Mouse (Mus musculus) MEL (cell line): Measurements from ENCODE around the gene Ncoa7. TPM values are rescaled to one million over a fixed set of nuclear protein-coding genes. Genes with fewer than 3 reads are reported as not detected.

Experiments used
- DNase-seq: peaks from one replicate; pipeline ENCODE4 v3.0.0; 2011; ENCODE audit warnings: low read depth, low spot score
- H3K27ac ChIP-seq: 2 replicates; pipeline ENCODE4 v1.5.1; 2012; ENCODE audit warnings: low read depth, mild to moderate bottlenecking, control low read depth, low read length, moderate library complexity; ENCODE audit not compliant: control insufficient read depth
- H3K27me3 ChIP-seq, 2 experiments: fragments of 150-350 bp in 1 of 2; sonication (generic) in 1 of 2; 2 replicates each; pipeline ENCODE4 v1.6.1; 2012; ENCODE audit warnings: low read length in 2 of 2, mild to moderate bottlenecking in 2 of 2, improper control_type of control experiment in 1 of 2, moderate library complexity in 1 of 2; ENCODE audit not compliant: insufficient read depth in 2 of 2, control insufficient read depth in 1 of 2
- H3K36me3 ChIP-seq, 2 experiments: 2 replicates each; pipeline ENCODE4 v1.6.1; 2012 to 2014; ENCODE audit warnings: low read length in 2 of 2, improper control_type of control experiment in 1 of 2, inconsistent platforms in 1 of 2, mild to moderate bottlenecking in 1 of 2; ENCODE audit not compliant: insufficient read depth in 2 of 2, control insufficient read depth in 1 of 2
- H3K4me1 ChIP-seq, 2 experiments: fragments of 150-350 bp in 1 of 2; sonication (generic) in 1 of 2; 2 replicates each; pipeline ENCODE4 v1.6.1; 2012; ENCODE audit warnings: low read length in 2 of 2, improper control_type of control experiment in 1 of 2, mild to moderate bottlenecking in 1 of 2; ENCODE audit not compliant: insufficient read depth in 2 of 2, control insufficient read depth in 1 of 2
- H3K4me3 ChIP-seq, 2 experiments: fragments of 150-350 bp in 1 of 2; sonication (generic) in 1 of 2; 2 replicates each; pipeline ENCODE4 v1.5.1; 2012; ENCODE audit warnings: low read depth in 2 of 2, low read length in 2 of 2, mild to moderate bottlenecking in 2 of 2, moderate library complexity in 2 of 2, control low read depth in 1 of 2, improper control_type of control experiment in 1 of 2; ENCODE audit not compliant: control insufficient read depth in 1 of 2, insufficient read depth in 1 of 2
- H3K79me2 ChIP-seq: 2 replicates; pipeline ENCODE4 v1.6.1; 2012; ENCODE audit warnings: mild to moderate bottlenecking, low read length, moderate library complexity; ENCODE audit not compliant: control insufficient read depth, poor library complexity, insufficient read depth
- H3K9ac ChIP-seq: 2 replicates; pipeline ENCODE4 v1.6.1; 2012; ENCODE audit warnings: low read depth, mild to moderate bottlenecking, control low read depth, low read length, moderate library complexity; ENCODE audit not compliant: control insufficient read depth, poor library complexity, severe bottlenecking
- H3K9me3 ChIP-seq: fragments of 150-350 bp; sonication (generic); replicated peaks from 2 replicates; pipeline ENCODE4 v1.6.1; 2012; ENCODE audit warnings: mild to moderate bottlenecking, low read length, improper control_type of control experiment, moderate library complexity; ENCODE audit not compliant: insufficient read depth
- BHLHE40 ChIP-seq: IDR thresholded peaks from 2 replicates; pipeline ENCODE4 v1.6.1; 2012; ENCODE audit warnings: low read depth, mild to moderate bottlenecking, inconsistent platforms, low read length, improper control_type of control experiment, borderline replicate concordance
- CHD1 ChIP-seq: IDR thresholded peaks from 2 replicates; pipeline ENCODE4 v1.6.1; 2012; ENCODE audit warnings: low read depth, mild to moderate bottlenecking, inconsistent platforms, low read length, improper control_type of control experiment
- ELF1 ChIP-seq: IDR thresholded peaks from 2 replicates; pipeline ENCODE4 v1.6.1; 2014; ENCODE audit warnings: low read depth, mild to moderate bottlenecking, inconsistent platforms, low read length, improper control_type of control experiment, moderate library complexity
- ETS1 ChIP-seq: IDR thresholded peaks from 2 replicates; pipeline ENCODE4 v1.6.1; 2012; ENCODE audit warnings: low read depth, mild to moderate bottlenecking, inconsistent platforms, low read length, improper control_type of control experiment, moderate library complexity
- GABPA ChIP-seq: IDR thresholded peaks from 2 replicates; pipeline ENCODE4 v1.6.1; 2012; ENCODE audit warnings: low read depth, mild to moderate bottlenecking, inconsistent platforms, low read length, improper control_type of control experiment, moderate library complexity
- GATA1 ChIP-seq: IDR thresholded peaks from 2 replicates; pipeline ENCODE4 v1.6.1; 2011; ENCODE audit warnings: low read depth, low read length, improper control_type of control experiment
- HCFC1 ChIP-seq: IDR thresholded peaks from 2 replicates; pipeline ENCODE4 v1.6.1; 2012; ENCODE audit warnings: low read depth, mild to moderate bottlenecking, inconsistent platforms, low read length, improper control_type of control experiment, moderate library complexity
- MAZ ChIP-seq: IDR thresholded peaks from 2 replicates; pipeline ENCODE4 v1.6.1; 2012; ENCODE audit warnings: low read depth, mild to moderate bottlenecking, inconsistent platforms, low read length, improper control_type of control experiment
- MXI1 ChIP-seq: IDR thresholded peaks from 2 replicates; pipeline ENCODE4 v1.6.1; 2011; ENCODE audit warnings: mild to moderate bottlenecking, low read depth, low read length, improper control_type of control experiment
- NELFE ChIP-seq: IDR thresholded peaks from 2 replicates; pipeline ENCODE4 v1.6.1; 2011; ENCODE audit warnings: low read depth, low read length, improper control_type of control experiment
- POLR2A ChIP-seq, 2 experiments: IDR thresholded peaks; 2 replicates each; pipeline ENCODE4 v1.6.1; 2011 to 2012; ENCODE audit warnings: low read length in 2 of 2, mild to moderate bottlenecking in 2 of 2, control low read depth in 1 of 2, improper control_type of control experiment in 1 of 2, low read depth in 1 of 2, moderate library complexity in 1 of 2; ENCODE audit not compliant: control insufficient read depth in 1 of 2, insufficient read depth in 1 of 2, poor library complexity in 1 of 2
- POLR2AphosphoS2 ChIP-seq: IDR thresholded peaks from 2 replicates; pipeline ENCODE4 v1.6.1; 2011; ENCODE audit warnings: low read length, improper control_type of control experiment
- POLR2AphosphoS5 ChIP-seq: IDR thresholded peaks from 2 replicates; pipeline ENCODE4 v1.6.1; 2012; ENCODE audit warnings: low read depth, borderline replicate concordance, mild to moderate bottlenecking, inconsistent platforms, low read length, moderate library complexity, mixed read lengths
- RAD21 ChIP-seq: IDR thresholded peaks from 2 replicates; pipeline ENCODE4 v1.6.1; 2011; ENCODE audit warnings: mild to moderate bottlenecking, low read depth, low read length, improper control_type of control experiment
- RCOR1 ChIP-seq: IDR thresholded peaks from 2 replicates; pipeline ENCODE4 v1.6.1; 2012; ENCODE audit warnings: low read depth, mild to moderate bottlenecking, inconsistent platforms, low read length, improper control_type of control experiment
- SMC3 ChIP-seq: IDR thresholded peaks from 2 replicates; pipeline ENCODE4 v1.6.1; 2011; ENCODE audit warnings: low read depth, low read length, improper control_type of control experiment
- TAL1 ChIP-seq: IDR thresholded peaks from 2 replicates; pipeline ENCODE4 v1.6.1; 2012; ENCODE audit warnings: mild to moderate bottlenecking, inconsistent platforms, low read length, moderate library complexity, mixed read lengths
- TBP ChIP-seq: IDR thresholded peaks from 2 replicates; pipeline ENCODE4 v1.8.0; 2011; ENCODE audit warnings: low read depth, low read length, improper control_type of control experiment
- TCF12 ChIP-seq: IDR thresholded peaks from 2 replicates; pipeline ENCODE4 v1.6.1; 2014; ENCODE audit warnings: low read depth, mild to moderate bottlenecking, inconsistent platforms, low read length, improper control_type of control experiment, moderate library complexity
- USF1 ChIP-seq: IDR thresholded peaks from 2 replicates; pipeline ENCODE4 v1.6.1; 2014; ENCODE audit warnings: low read depth, mild to moderate bottlenecking, inconsistent platforms, low read length, improper control_type of control experiment, moderate library complexity
- USF2 ChIP-seq, 2 experiments: IDR thresholded peaks; 2 replicates each; pipeline ENCODE4 v1.6.1; 2011 to 2012; ENCODE audit warnings: improper control_type of control experiment in 2 of 2, low read length in 2 of 2, borderline replicate concordance in 1 of 2, inconsistent platforms in 1 of 2, low read depth in 1 of 2, mild to moderate bottlenecking in 1 of 2; ENCODE audit not compliant: insufficient read depth in 1 of 2
- polyA plus RNA-seq, 2 experiments: library from polyadenylated mRNA; stranded (reverse) in 1 of 2; unstranded in 1 of 2; fragments of >175 nt in 1 of 2; fragments of >200 nt in 1 of 2; gene quantifications; 2 replicates each; pipeline versions ENCODE4 v1.2.1 to v1.2.4; 2012; ENCODE audit warnings: low replicate concordance in 2 of 2, low read depth in 1 of 2; ENCODE audit not compliant: insufficient read length in 2 of 2, insufficient read depth in 1 of 2, missing spikeins in 1 of 2
- total RNA-seq: library from RNA; depleted of rRNA; stranded (reverse); fragments of 300-350 nt; gene quantifications from 2 replicates; pipeline ENCODE4 v1.2.3, GENCODE M21; 2012

Gene Ncoa7
- total and polyA plus RNA-seq, 3 experiments = 1.7 to 64.9 (median 4.2) TPM

- Histone ChIP-seq H3K4me1 (no peaks in the 10 kb centered on the region), H3K9me3 (no peaks in the 10 kb centered on the region)
Measured at GRCm38 (mm10) chr10:30743275-30743674, 59.9 kb downstream of the Ncoa7 start.

GRCm38 (mm10) chr10:30738403-30738802 lies 64.7 kb downstream of the Ncoa7 start:
- Histone ChIP-seq H3K27me3 (no peaks in the 10 kb centered on the region), H3K79me2 (no peaks in the 10 kb centered on the region), H3K9me3 (no peaks in the 10 kb centered on the region), H3K9ac (no peak overlapping the region), H3K27ac (no peak overlapping the region), H3K4me1 (no peaks in the 10 kb centered on the region), H3K36me3 (no peaks in the 10 kb centered on the region), H3K4me3 (no peak overlapping the region)
- no peak for DNase-seq
- no peak for TF ChIP-seq USF1

More at GRCm38 (mm10) chr10:30743275-30743674, 59.9 kb downstream of the Ncoa7 start:
- no peak overlapping the region for H3K27ac ChIP-seq
- TF ChIP-seq RAD21 (no peak), GABPA (no peak), BHLHE40 (no peak), TCF12 (no peak), ETS1 (no peak), TBP (no peak), USF2 (IDR thresholded peaks at IDR 0.05; ENCODE audit: borderline replicate concordance in 1 of 2, insufficient read depth in 1 of 2, low read depth in 1 of 2, low read length in 2 of 2) (no peak), SMC3 (no peak), MAZ (no peak)
- H3K36me3 ChIP-seq = no peaks in the 10 kb centered on the region
- no peak overlapping the region for H3K4me3 ChIP-seq
- H3K9ac ChIP-seq = no peak overlapping the region
- DNase-seq = no peak
- H3K27me3 ChIP-seq = no peaks in the 10 kb centered on the region
- H3K79me2 ChIP-seq = no peaks in the 10 kb centered on the region

GRCm38 (mm10) chr10:30737323-30737722 lies 65.8 kb downstream of the Ncoa7 start:
- DNase-seq = no peak
- TF ChIP-seq MXI1 = no peak
- TF ChIP-seq ELF1 = no peak
- TF ChIP-seq POLR2A (IDR thresholded peaks at IDR 0.05; ENCODE audit: control insufficient read depth in 1 of 2, insufficient read depth in 1 of 2, low read depth in 1 of 2, low read length in 2 of 2, poor library complexity in 1 of 2) = no peak
- no peak for TF ChIP-seq RCOR1
- no peak for TF ChIP-seq TAL1
- no peak for TF ChIP-seq CHD1
- no peak for TF ChIP-seq MAZ
- TF ChIP-seq POLR2AphosphoS2 = no peak
- TF ChIP-seq RAD21 = no peak
- TF ChIP-seq POLR2AphosphoS5 = no peak
- no peak for TF ChIP-seq GATA1
- no peak for TF ChIP-seq NELFE
- TF ChIP-seq TBP = no peak
- no peak for TF ChIP-seq ETS1
- TF ChIP-seq HCFC1 = no peak
- TF ChIP-seq USF1 = no peak
- Histone ChIP-seq H3K9ac (no peak overlapping the region), H3K27me3 (no peaks in the 10 kb centered on the region), H3K79me2 (no peaks in the 10 kb centered on the region), H3K36me3 (no peaks in the 10 kb centered on the region), H3K4me3 (no peak overlapping the region), H3K9me3 (no peaks in the 10 kb centered on the region), H3K27ac (no peak overlapping the region), H3K4me1 (no peaks in the 10 kb centered on the region)
